Mouse (Mus musculus) brain, embryonic 14.5 days (tissue): ENCODE measurements around the gene Fbxo33. TPM values are rescaled to one million over a fixed set of nuclear protein-coding genes. Genes with fewer than 3 reads are reported as not detected.

Source experiments
- DNase-seq: peaks from one replicate; pipeline ENCODE4 v3.0.0-alpha.2; 2011; ENCODE audit warnings: low read depth
- CTCF ChIP-seq: fragments of 200-500 bp; IDR thresholded peaks from 2 replicates; pipeline ENCODE4 v1.5.1; 2012; ENCODE audit warnings: inconsistent platforms, mild to moderate bottlenecking, moderate library complexity, borderline replicate concordance; ENCODE audit not compliant: insufficient read depth, insufficient read length; ENCODE audit errors: extremely low read depth
- POLR2A ChIP-seq: fragments of 200-500 bp; IDR thresholded peaks from 2 replicates; pipeline ENCODE4 v1.6.1; 2012; ENCODE audit warnings: mild to moderate bottlenecking, inconsistent platforms, borderline replicate concordance; ENCODE audit not compliant: poor library complexity, insufficient read depth, insufficient read length, severe bottlenecking; ENCODE audit errors: extremely low read depth
- polyA plus RNA-seq: library from polyadenylated mRNA; depleted of rRNA; stranded (reverse); fragments of >200 nt; gene quantifications from 2 replicates; pipeline ENCODE4 v1.2.3, GENCODE M21; 2012

Gene Fbxo33
- polyA plus RNA-seq, 1 experiment: 15.3 TPM

DNA sequence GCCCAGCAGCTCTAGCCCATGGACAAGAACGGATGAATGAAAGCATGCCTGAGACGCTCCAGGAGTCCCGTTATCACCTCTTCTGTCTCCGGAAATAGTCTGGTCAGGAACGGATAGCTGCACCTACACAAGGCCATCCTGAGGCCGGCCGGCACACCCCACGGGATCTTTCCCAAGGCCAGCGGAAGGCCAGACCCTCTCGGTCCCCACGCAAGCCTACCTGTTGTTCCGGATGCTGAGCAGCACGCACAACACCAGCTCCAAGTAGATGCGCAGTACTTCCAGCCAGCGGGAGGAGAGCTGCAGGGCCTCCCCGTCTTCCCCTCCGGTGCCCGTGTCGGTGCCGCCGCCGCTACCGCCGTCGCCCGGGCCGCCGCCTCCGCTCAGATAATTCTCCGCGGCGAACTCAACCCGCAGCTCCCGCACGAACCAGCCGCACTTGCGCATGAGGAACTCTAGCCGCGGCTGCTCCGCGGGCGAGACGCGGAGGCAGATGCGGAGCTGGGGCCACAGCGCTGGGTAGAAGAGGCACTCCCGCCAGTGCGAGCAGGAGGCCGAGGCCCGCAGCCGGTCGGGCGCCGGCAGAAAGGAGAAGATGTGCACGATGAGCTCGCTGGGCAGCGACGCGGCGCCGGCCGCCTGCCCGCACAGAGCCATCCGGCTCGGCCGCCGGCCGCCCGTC, 744 bp downstream of the Fbxo33 start:
- DNase-seq: peak; percentile 66
- TF ChIP-seq CTCF (no peak), POLR2A (no peak)

GRCm38 (mm10) chr12:59217331-59217730, 2.2 kb downstream of the Fbxo33 start:
- TF ChIP-seq CTCF (no peak), POLR2A (no peak)
- DNase-seq: no peak

- DNase-seq: no peak
- TF ChIP-seq POLR2A (no peak), CTCF (no peak)
Measured at GRCm38 (mm10) chr12:59216676-59217266, 2.8 kb downstream of the Fbxo33 start.

DNA sequence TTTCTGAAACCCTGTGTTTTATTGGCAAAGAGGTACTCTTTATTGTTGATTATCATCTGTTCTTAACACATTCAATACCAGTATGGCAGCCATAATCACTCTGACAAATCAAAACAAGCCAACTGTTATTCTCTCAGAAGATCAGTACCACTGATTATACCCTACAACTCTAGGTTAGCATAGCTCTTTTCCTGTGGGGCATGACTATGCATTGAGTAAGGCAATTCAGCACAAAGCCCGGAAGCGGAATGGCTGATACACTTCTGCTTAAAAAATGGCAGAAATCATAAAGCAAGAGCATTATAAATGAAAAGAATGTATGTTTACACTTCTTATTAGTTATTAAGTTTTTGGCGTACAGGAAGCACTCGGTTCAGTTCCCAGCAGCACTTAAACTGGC, 3.3 kb downstream of the Fbxo33 start:
- TF ChIP-seq POLR2A (no peak), CTCF (no peak)
- peak; percentile 5 for DNase-seq

DNA sequence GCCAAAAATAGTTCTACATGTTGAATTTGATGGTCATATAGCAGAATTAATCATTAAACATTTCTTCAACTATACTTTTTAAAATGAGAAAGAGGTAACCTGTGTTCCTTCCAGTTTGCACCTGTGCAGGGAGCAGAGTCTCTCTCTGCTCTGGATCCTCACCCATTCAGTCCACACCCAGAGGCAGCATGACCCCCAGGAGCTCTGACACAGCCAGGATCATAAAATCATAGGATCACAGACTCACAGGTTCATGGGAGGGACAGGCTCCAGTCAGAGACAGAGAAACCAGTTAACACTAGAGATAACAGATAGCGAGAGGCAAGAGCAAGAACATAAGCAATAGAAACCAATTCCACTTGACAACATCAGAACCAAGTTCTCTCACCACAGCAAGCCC, 11.7 kb downstream of the Fbxo33 start:
- DNase-seq: no peak

GRCm38 (mm10) chr12:59207000-59207390, 12.5 kb downstream of the Fbxo33 start:
- no peak for TF ChIP-seq POLR2A
- no peak for TF ChIP-seq CTCF
- DNase-seq: no peak

More for the DNA sequence above, 11.7 kb downstream of the Fbxo33 start:
- TF ChIP-seq CTCF (no peak), POLR2A (no peak)

DNA sequence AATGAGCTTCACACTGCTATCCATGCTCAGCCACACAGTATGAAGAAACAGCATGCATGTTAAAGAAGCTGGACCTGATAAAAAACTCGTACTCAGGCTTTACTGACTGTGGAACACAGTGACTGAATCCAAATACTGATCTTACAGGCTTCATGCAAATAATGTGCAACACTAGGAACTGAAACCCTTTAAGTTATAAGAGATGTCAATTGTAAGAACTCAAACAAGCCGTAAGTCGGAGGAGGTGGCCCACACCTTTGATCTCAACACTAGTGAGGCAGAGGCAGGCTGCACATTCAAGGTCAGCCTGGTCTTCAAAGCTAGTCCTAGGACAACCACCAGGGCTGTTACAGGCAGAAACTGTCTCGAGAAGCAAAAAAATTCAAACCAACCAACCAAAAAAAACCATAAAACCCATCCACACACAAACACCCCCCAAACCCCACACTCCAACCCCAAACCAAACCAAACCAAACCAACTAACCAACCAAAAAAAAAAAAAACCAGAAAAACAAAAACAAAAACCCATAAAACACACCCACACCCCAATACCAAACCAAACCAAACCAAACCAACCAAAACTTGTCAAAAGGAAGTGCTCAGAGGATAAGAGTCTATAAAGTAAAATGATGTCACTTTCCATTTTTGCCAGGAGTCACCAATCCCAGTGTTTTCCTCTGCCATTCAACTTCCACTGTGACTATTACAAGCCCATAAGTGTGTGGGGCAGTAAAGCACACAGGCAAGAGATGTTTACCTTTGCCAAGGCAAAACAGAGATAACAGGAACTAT, 13.1 kb downstream of the Fbxo33 start:
- no peak for DNase-seq
- TF ChIP-seq POLR2A (no peak), CTCF (no peak)

GRCm38 (mm10) chr12:59205571-59205970, 14.0 kb downstream of the Fbxo33 start:
- TF ChIP-seq CTCF (no peak), POLR2A (no peak)
- no peak for DNase-seq

- TF ChIP-seq POLR2A (no peak), CTCF (no peak)
- DNase-seq: no peak
Measured at GRCm38 (mm10) chr12:59199361-59199760, 20.2 kb downstream of the Fbxo33 start.

DNA sequence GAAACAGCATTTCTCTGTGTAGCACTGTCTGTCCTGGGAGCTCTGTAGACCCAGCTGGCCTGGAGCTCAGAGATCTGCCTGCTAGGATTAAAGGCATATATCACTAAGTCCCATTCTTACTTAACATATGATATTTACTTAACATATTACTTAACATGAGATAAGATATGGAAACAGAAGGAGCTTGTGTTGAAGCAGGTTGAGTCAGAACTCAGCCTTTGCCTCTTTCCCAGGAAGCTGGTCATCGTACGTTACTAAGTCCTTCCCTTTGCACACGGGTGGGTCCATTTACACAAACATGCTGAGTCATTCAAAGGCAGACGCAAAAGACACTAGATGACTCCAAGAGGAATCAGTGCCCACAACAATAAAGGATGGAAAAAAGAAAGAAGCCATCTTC, 20.8 kb downstream of the Fbxo33 start:
- no peak for TF ChIP-seq CTCF
- TF ChIP-seq POLR2A: no peak
- no peak for DNase-seq

DNA sequence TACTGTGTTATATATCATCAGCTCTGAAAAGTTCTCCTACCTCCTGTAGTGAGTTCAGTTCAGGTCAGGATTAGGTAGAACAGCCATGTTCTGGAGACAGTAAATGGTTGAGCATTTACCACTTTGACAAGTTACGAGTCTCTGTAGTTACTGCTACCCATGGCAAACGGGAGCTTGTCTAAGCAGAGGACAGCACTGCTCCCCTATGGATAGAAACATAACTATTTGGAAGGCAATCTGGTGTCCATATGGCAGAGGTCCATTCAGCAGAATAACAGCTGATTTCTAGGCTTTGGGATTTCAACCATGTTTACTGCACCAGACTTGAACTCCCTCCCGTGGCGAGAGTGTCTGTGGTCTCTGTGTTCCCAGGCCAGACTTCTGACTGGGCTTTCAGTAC, 23.6 kb downstream of the Fbxo33 start:
- TF ChIP-seq CTCF (no peak), POLR2A (no peak)
- DNase-seq: no peak

GRCm38 (mm10) chr12:59195065-59195464, 24.5 kb downstream of the Fbxo33 start:
- DNase-seq: no peak
- no peak for TF ChIP-seq POLR2A
- TF ChIP-seq CTCF: no peak
